Mouse (Mus musculus) testis, adult 2 months (tissue): ENCODE results near the gene Opcml. TPM values are rescaled to one million over a fixed set of nuclear protein-coding genes. Genes with fewer than 3 reads are reported as not detected.

Source experiments
- H3K27ac ChIP-seq: fragments of 200-500 bp; 2 replicates; pipeline ENCODE4 v1.5.1; 2012; ENCODE audit warnings: low read depth, low read length; ENCODE audit not compliant: control insufficient read depth, insufficient read depth
- H3K27me3 ChIP-seq: fragments of 200-500 bp; 2 replicates; pipeline ENCODE4 v1.6.1; 2012; ENCODE audit warnings: mild to moderate bottlenecking, low read length, moderate library complexity; ENCODE audit not compliant: control insufficient read depth, insufficient read depth
- H3K36me3 ChIP-seq: fragments of 200-500 bp; 2 replicates; pipeline ENCODE4 v1.6.1; 2012; ENCODE audit warnings: mild to moderate bottlenecking, low read length; ENCODE audit not compliant: control insufficient read depth, insufficient read depth
- H3K4me1 ChIP-seq: fragments of 200-500 bp; 2 replicates; pipeline ENCODE4 v1.6.1; 2012; ENCODE audit warnings: low read length; ENCODE audit not compliant: control insufficient read depth, insufficient read depth
- H3K4me3 ChIP-seq: fragments of 200-500 bp; 2 replicates; pipeline ENCODE4 v1.5.1; 2012; ENCODE audit warnings: low read depth, mild to moderate bottlenecking, low read length, moderate library complexity, mixed read lengths; ENCODE audit not compliant: control insufficient read depth
- CTCF ChIP-seq: fragments of 200-500 bp; IDR thresholded peaks from 2 replicates; pipeline ENCODE4 v1.5.1; 2012; ENCODE audit warnings: low read depth, mild to moderate bottlenecking, inconsistent platforms, low read length, moderate library complexity; ENCODE audit not compliant: control insufficient read depth, insufficient read depth, insufficient replicate concordance
- POLR2A ChIP-seq: fragments of 200-500 bp; IDR thresholded peaks from 2 replicates; pipeline ENCODE4 v1.6.1; 2012; ENCODE audit warnings: low read depth, mild to moderate bottlenecking, inconsistent platforms, low read length, moderate library complexity; ENCODE audit not compliant: control insufficient read depth
- polyA plus RNA-seq: library from polyadenylated mRNA; depleted of rRNA; stranded (reverse); fragments of >200 nt; gene quantifications from 2 replicates; pipeline ENCODE4 v1.2.3, GENCODE M21; 2012

Opcml gene
- polyA plus RNA-seq, 1 experiment, result 0.62 TPM

GRCm38 (mm10) chr9:27972293-27972692, 181.7 kb downstream of the Opcml start:
- H3K4me3 ChIP-seq, result no peak overlapping the region
- no peaks in the 10 kb centered on the region for H3K4me1 ChIP-seq
- H3K27ac ChIP-seq, result no peak overlapping the region
- no peaks in the 10 kb centered on the region for H3K27me3 ChIP-seq
- TF ChIP-seq POLR2A (no peak), CTCF (no peak)
- no peaks in the 10 kb centered on the region for H3K36me3 ChIP-seq

GRCm38 (mm10) chr9:27982576-27982975, 192.0 kb downstream of the Opcml start:
- no peaks in the 10 kb centered on the region for H3K4me1 ChIP-seq
- H3K4me3 ChIP-seq, result no peak overlapping the region
- H3K27ac ChIP-seq, result no peak overlapping the region
- TF ChIP-seq POLR2A (no peak), CTCF (no peak)
- H3K36me3 ChIP-seq, result no peaks in the 10 kb centered on the region
- no peaks in the 10 kb centered on the region for H3K27me3 ChIP-seq

GRCm38 (mm10) chr9:27986604-27987588, 196.3 kb downstream of the Opcml start:
- no peak overlapping the region for H3K27ac ChIP-seq
- H3K36me3 ChIP-seq, result no peaks in the 10 kb centered on the region
- H3K4me1 ChIP-seq, result no peaks in the 10 kb centered on the region
- no peaks in the 10 kb centered on the region for H3K27me3 ChIP-seq
- TF ChIP-seq CTCF (no peak), POLR2A (no peak)
- no peak overlapping the region for H3K4me3 ChIP-seq

DNA sequence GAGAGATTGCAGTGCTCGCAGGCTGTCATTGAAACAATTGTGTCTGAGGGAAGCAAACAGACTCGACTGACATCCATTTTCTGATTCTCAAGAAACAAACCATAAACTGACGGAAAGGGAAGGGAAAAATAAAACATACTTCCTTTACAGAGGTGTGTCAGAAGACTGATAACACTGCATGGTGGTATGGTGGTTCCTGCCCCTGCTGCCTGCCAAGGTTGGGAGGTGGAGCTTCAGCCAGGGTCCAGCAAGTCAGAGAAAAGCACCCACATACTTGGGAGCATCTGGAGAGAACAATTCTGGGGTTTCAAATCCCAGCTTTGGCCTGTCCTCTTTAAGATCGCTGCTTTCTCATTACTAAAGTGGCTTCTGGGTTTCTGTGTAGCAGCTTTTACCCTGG, 201.0 kb downstream of the Opcml start:
- Histone ChIP-seq H3K36me3 (no peaks in the 10 kb centered on the region), H3K27me3 (no peaks in the 10 kb centered on the region), H3K4me1 (no peaks in the 10 kb centered on the region), H3K4me3 (no peak overlapping the region), H3K27ac (no peak overlapping the region)
- no peak for TF ChIP-seq POLR2A
- TF ChIP-seq CTCF, result no peak

GRCm38 (mm10) chr9:27996536-27996935, 206.0 kb downstream of the Opcml start:
- Histone ChIP-seq H3K4me3 (no peak overlapping the region), H3K27me3 (no peaks in the 10 kb centered on the region), H3K36me3 (no peaks in the 10 kb centered on the region), H3K4me1 (no peaks in the 10 kb centered on the region), H3K27ac (no peak overlapping the region)
- TF ChIP-seq POLR2A (no peak), CTCF (no peak)

GRCm38 (mm10) chr9:27998767-27999166, 208.2 kb downstream of the Opcml start:
- Histone ChIP-seq H3K4me1 (no peaks in the 10 kb centered on the region), H3K4me3 (no peak overlapping the region), H3K27me3 (no peaks in the 10 kb centered on the region), H3K36me3 (no peaks in the 10 kb centered on the region), H3K27ac (no peak overlapping the region)
- no peak for TF ChIP-seq POLR2A
- no peak for TF ChIP-seq CTCF

- TF ChIP-seq POLR2A (no peak), CTCF (no peak)
- Histone ChIP-seq H3K27me3 (no peaks in the 10 kb centered on the region), H3K27ac (no peak overlapping the region), H3K36me3 (no peaks in the 10 kb centered on the region), H3K4me1 (no peaks in the 10 kb centered on the region), H3K4me3 (no peak overlapping the region)
These were observed 212.6 kb downstream of the Opcml start for GRCm38 (mm10) chr9:28003131-28003530.

- Histone ChIP-seq H3K27me3 (no peaks in the 10 kb centered on the region), H3K4me1 (no peaks in the 10 kb centered on the region), H3K36me3 (no peaks in the 10 kb centered on the region), H3K4me3 (no peak overlapping the region), H3K27ac (no peak overlapping the region)
- TF ChIP-seq CTCF (no peak), POLR2A (no peak)
These were observed 220.9 kb downstream of the Opcml start for GRCm38 (mm10) chr9:28011483-28011882.
